Mouse (Mus musculus): Measurements from ENCODE around the gene Git2. TPM values are rescaled to one million over a fixed set of nuclear protein-coding genes. Genes with fewer than 3 reads are reported as not detected.

Gene Git2
- polyA plus RNA-seq, 1 experiment from 2014 or later, result 44.9 TPM

- peaks cover 11% of the 10 kb centered on the region for H3K4me1 ChIP-seq
- ATAC-seq (ENCODE audit: insufficient number of reproducible peaks, low FRiP score, low TSS enrichment, low read depth), result no peak
- no peaks in the 10 kb centered on the region for H3K27me3 ChIP-seq
- H3K36me3 ChIP-seq, result peaks cover 46% of the 10 kb centered on the region
- WGBS, result 92% methylated on average over 21 of the region's 21 CpGs
- H3K4me2 ChIP-seq, result no peak overlapping the region
- H3K9ac ChIP-seq, result no peak overlapping the region
- H3K4me3 ChIP-seq, result no peak overlapping the region
- no peaks in the 10 kb centered on the region for H3K9me3 ChIP-seq
- no peak overlapping the region for H3K27ac ChIP-seq
These were observed 66.0 kb downstream of the Git2 start for GRCm38 (mm10) chr5:114709357-114709756.

- 53% methylated on average over 15 of the region's 15 CpGs for WGBS
- peak overlapping the region; percentile 79 for H3K4me2 ChIP-seq
- H3K27ac ChIP-seq, result no peak overlapping the region
- H3K9ac ChIP-seq, result 0 out of 2 replicates have a peak overlapping the region, but pooled peaks have one; percentile 66
- peaks cover 37% of the 10 kb centered on the region for H3K36me3 ChIP-seq
- H3K4me3 ChIP-seq, result peak overlapping the region; percentile 88
- no peak for ATAC-seq (ENCODE audit: insufficient number of reproducible peaks, low FRiP score, low TSS enrichment, low read depth)
- H3K9me3 ChIP-seq, result no peaks in the 10 kb centered on the region
- H3K4me1 ChIP-seq, result peaks cover 11% of the 10 kb centered on the region
- no peaks in the 10 kb centered on the region for H3K27me3 ChIP-seq
These were observed 66.8 kb downstream of the Git2 start for GRCm38 (mm10) chr5:114708491-114708890.

- Histone ChIP-seq H3K36me3 (peaks cover 27% of the 10 kb centered on the region), H3K9me3 (no peaks in the 10 kb centered on the region), H3K27ac (no peak within 1 kb of the TSS), H3K4me1 (peaks cover 11% of the 10 kb centered on the region), H3K9ac (peak within 1 kb of the TSS; percentile 66), H3K27me3 (no peaks in the 10 kb centered on the region), H3K4me2 (peak within 1 kb of the TSS; percentile 79), H3K4me3 (peak within 1 kb of the TSS; percentile 88)
- WGBS, result 1% methylated on average over 49 of the region's 49 CpGs
- ATAC-seq (ENCODE audit: insufficient number of reproducible peaks, low FRiP score, low TSS enrichment, low read depth), result peak; percentile 68; the same call in 1 of the 2 replicates
These were observed 67.8 kb downstream of the Git2 start, which contains the start of gene Tchp for GRCm38 (mm10) chr5:114707265-114708068. Gene Tchp (plus strand): TSS chr5:114707760.

- Histone ChIP-seq H3K4me1 (no peaks in the 10 kb centered on the region), H3K27ac (no peak overlapping the region), H3K27me3 (no peaks in the 10 kb centered on the region), H3K4me3 (no peak overlapping the region), H3K36me3 (no peaks in the 10 kb centered on the region), H3K9me3 (no peaks in the 10 kb centered on the region), H3K4me2 (no peak overlapping the region), H3K9ac (no peak overlapping the region)
- WGBS, result 58% methylated on average over 14 of the region's 14 CpGs
- ATAC-seq (ENCODE audit: insufficient number of reproducible peaks, low FRiP score, low TSS enrichment, low read depth), result no peak
These were observed 72.6 kb downstream of the Git2 start for GRCm38 (mm10) chr5:114702403-114703392.

- no peaks in the 10 kb centered on the region for H3K9me3 ChIP-seq
- H3K9ac ChIP-seq, result no peak overlapping the region
- no peak overlapping the region for H3K4me3 ChIP-seq
- WGBS, result 57% methylated on average over 7 of the region's 7 CpGs
- H3K27me3 ChIP-seq, result no peaks in the 10 kb centered on the region; the same call in 1 of the 2 replicates
- ATAC-seq (ENCODE audit: insufficient number of reproducible peaks, low FRiP score, low TSS enrichment, low read depth), result no peak
- H3K4me2 ChIP-seq, result no peak overlapping the region
- no peaks in the 10 kb centered on the region for H3K4me1 ChIP-seq
- H3K36me3 ChIP-seq, result no peaks in the 10 kb centered on the region
- no peak overlapping the region for H3K27ac ChIP-seq
These were observed 76.3 kb downstream of the Git2 start for GRCm38 (mm10) chr5:114699015-114699414.

GRCm38 (mm10) chr5:114698044-114698746, 77.1 kb downstream of the Git2 start:
- WGBS, result 84% methylated on average over 19 of the region's 19 CpGs
- Histone ChIP-seq H3K4me3 (no peak overlapping the region), H3K36me3 (no peaks in the 10 kb centered on the region), H3K4me2 (no peak overlapping the region), H3K27ac (no peak overlapping the region), H3K9ac (no peak overlapping the region), H3K9me3 (no peaks in the 10 kb centered on the region), H3K27me3 (no peaks in the 10 kb centered on the region; the same call in 1 of the 2 replicates), H3K4me1 (no peaks in the 10 kb centered on the region)
- no peak for ATAC-seq (ENCODE audit: insufficient number of reproducible peaks, low FRiP score, low TSS enrichment, low read depth)

- no peaks in the 10 kb centered on the region; the same call in 1 of the 2 replicates for H3K27me3 ChIP-seq
- no peak overlapping the region for H3K4me2 ChIP-seq
- no peaks in the 10 kb centered on the region for H3K4me1 ChIP-seq
- WGBS, result 82% methylated on average over 17 of the region's 17 CpGs
- H3K9me3 ChIP-seq, result no peaks in the 10 kb centered on the region
- H3K27ac ChIP-seq, result no peak overlapping the region
- no peak overlapping the region for H3K9ac ChIP-seq
- ATAC-seq (ENCODE audit: insufficient number of reproducible peaks, low FRiP score, low TSS enrichment, low read depth), result no peak
- H3K36me3 ChIP-seq, result no peaks in the 10 kb centered on the region
- H3K4me3 ChIP-seq, result no peak overlapping the region
These were observed 78.4 kb downstream of the Git2 start for GRCm38 (mm10) chr5:114696939-114697338.

GRCm38 (mm10) chr5:114695775-114696174, 79.5 kb downstream of the Git2 start:
- 59% methylated on average over 5 of the region's 5 CpGs for WGBS
- Histone ChIP-seq H3K9ac (no peak overlapping the region), H3K4me3 (no peak overlapping the region), H3K36me3 (no peaks in the 10 kb centered on the region), H3K27me3 (no peaks in the 10 kb centered on the region; the same call in 1 of the 2 replicates), H3K4me2 (no peak overlapping the region), H3K4me1 (peaks cover 4% of the 10 kb centered on the region; the same call in 1 of the 2 replicates), H3K9me3 (no peaks in the 10 kb centered on the region), H3K27ac (no peak overlapping the region)
- no peak for ATAC-seq (ENCODE audit: insufficient number of reproducible peaks, low FRiP score, low TSS enrichment, low read depth)

- H3K27me3 ChIP-seq, result no peaks in the 10 kb centered on the region; the same call in 1 of the 2 replicates
- peak; percentile 92 for ATAC-seq (ENCODE audit: insufficient number of reproducible peaks, low FRiP score, low TSS enrichment, low read depth)
- H3K9ac ChIP-seq, result peak within 1 kb of the TSS; percentile 61
- H3K4me3 ChIP-seq, result peak within 1 kb of the TSS; percentile 80
- WGBS, result 7% methylated on average over 48 of the region's 75 CpGs
- H3K36me3 ChIP-seq, result no peaks in the 10 kb centered on the region
- H3K27ac ChIP-seq, result peak within 1 kb of the TSS; percentile 69
- H3K9me3 ChIP-seq, result no peaks in the 10 kb centered on the region
- H3K4me2 ChIP-seq, result peak within 1 kb of the TSS; percentile 81
- peaks cover 21% of the 10 kb centered on the region for H3K4me1 ChIP-seq
These were observed 84.4 kb downstream of the Git2 start, which contains the start of gene Gltp for GRCm38 (mm10) chr5:114690633-114691567. Gene Gltp (minus strand): TSS chr5:114690984.

GRCm38 (mm10) chr5:114689700-114690366, 85.5 kb downstream of the Git2 start:
- peak overlapping the region; percentile 81 for H3K4me2 ChIP-seq
- peak overlapping the region; percentile 80 for H3K4me3 ChIP-seq
- H3K27me3 ChIP-seq, result no peaks in the 10 kb centered on the region; the same call in 1 of the 2 replicates
- no peaks in the 10 kb centered on the region for H3K36me3 ChIP-seq
- peak overlapping the region; percentile 61; the same call in 1 of the 2 replicates for H3K9ac ChIP-seq
- peak overlapping the region; percentile 69 for H3K27ac ChIP-seq
- peaks cover 24% of the 10 kb centered on the region for H3K4me1 ChIP-seq
- 16% methylated on average over 16 of the region's 16 CpGs for WGBS
- ATAC-seq (ENCODE audit: insufficient number of reproducible peaks, low FRiP score, low TSS enrichment, low read depth), result no peak
- H3K9me3 ChIP-seq, result no peaks in the 10 kb centered on the region

Measured in limb, embryonic 15.5 days (tissue).